Mouse (Mus musculus) layer of hippocampus, adult 11-12 months (tissue): ENCODE measurements at regions not wholly inside any gene's neighbourhood (a gene's known extent, or its start where the extent isn't known, plus 50 kb on each side); places are given as distances from the start of the nearest gene placed in this dataset.

Experiments used
- DNase-seq: peaks from one replicate; pipeline ENCODE4 v3.0.0; 2022; ENCODE audit warnings: low spot score

DNA sequence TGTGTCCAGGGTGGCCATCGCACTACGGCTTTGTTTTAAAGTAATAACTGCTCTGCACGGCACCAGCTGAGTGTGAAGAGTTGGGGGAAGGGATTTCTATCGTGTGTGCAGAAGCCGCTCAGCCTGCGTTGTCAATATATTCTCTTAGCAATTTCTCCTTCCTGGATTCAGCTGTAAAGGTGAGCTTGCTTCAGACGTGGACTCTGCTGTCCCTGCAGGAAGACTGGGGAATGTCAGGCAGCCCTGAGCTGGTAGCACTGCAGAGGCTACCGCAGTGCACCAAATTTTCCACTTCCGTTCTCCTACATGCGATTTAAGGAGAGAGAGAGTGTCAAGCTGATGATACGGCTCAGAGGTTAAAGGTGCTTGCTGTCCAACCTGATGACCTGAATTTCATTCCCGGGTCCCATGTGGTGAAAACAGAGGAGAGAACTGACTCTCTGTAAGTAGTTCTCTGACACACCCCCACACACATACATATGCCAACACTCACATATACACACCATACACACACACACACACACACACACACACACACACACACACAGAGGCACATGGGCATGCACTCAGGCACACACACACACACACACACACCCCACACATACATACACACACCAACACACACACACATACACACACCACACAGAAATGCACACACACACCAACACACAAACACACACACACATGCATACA, 59.9 kb upstream of the Prelid3b start:
- peak; percentile 31 for DNase-seq

DNA sequence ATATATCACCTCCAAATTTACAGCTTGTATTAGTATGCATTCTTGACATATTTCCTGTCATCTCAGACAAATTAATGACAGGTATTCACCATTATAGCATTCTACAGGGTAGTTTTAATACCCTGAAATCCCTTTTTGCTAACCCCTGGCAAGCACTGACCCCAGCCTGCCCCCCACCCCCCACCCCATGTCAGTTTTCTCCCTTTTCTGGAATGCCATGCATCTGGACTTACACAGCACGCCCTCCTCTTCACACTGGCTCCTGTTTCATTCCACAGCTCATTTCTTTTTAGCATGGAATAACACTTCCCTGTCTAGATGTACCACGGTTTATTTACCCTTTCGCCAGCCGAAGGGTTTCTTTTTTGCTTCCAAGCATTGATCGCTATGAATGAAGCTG, 67.8 kb upstream of the Prelid3b start:
- DNase-seq: no peak

DNA sequence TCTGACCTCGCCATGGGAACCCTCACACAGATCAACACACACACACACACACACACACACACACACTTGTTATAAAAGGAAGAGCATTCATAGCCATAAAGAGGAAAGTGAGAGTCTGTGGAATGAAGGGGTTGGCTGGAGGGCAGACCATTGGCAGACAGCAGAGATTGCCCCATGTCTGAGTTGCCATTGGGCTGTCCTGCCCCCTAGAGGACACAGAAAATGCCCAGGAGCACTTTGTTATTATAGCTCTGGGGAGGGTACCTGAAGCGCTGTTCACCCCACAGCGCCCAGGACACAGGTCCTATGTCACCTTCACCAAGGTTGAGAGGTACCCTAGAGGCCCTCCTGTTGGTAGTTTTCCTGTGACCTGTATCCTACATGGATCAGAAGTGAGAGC, 74.3 kb upstream of the Prelid3b start:
- no peak for DNase-seq

DNA sequence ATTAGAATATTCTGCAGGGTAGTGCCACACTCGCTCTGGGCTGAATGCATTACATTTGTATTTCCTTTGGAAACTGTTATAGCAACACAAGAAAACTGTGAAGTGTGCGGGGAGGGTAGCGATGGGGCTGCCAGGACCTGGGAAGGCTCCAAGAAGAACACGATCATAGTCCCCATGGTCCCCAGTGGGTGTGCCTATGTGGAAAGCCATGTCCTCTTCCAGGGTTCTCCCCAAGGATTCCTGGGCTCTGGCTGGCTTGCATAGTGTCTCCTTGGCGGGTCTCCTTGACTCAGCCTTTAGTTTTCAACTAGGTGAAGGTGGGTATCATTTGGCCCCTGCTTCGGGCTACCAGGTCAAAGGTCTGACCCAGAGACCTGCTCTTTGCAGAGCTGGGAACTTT, 74.8 kb upstream of the Prelid3b start:
- no peak for DNase-seq

DNA sequence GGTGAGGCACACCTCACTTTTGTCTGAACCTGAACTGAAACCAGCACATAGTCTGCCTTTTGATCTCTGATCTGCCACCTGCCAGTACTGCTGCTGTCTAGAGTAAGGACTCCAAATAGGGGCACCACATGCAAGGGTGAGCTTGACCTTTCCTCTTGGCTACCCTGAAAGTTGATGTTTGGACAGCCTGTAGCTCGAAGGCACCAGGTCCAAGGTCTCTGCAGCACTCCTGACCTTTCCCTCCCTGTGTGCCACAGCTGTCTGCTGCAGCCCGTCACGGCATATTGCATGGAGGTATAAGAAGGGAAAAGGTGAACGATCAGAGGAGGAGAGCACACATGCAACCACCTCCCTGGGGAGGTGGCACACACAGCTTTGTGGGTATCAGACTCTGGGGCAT, 75.9 kb upstream of the Prelid3b start:
- DNase-seq: no peak

DNA sequence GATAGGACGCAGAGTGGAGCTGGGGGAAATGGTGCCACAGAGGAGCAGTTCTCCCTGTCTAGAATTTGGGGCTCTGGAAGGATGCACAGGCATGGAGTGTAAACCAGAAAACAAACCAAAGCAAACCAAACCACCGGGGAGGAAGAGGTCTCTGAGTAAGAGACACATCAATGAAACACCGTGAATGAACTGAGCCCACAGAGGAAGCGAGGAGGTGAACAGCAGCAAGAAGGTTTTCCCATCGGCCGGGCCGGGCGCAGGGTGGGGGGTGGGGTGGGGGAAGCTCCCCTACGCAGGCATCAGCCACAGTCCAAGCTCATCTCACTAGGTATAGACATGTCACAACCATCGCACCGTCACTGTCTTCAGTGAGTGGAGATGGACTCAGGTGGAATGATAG, 82.9 kb upstream of the Prelid3b start:
- DNase-seq: no peak

DNA sequence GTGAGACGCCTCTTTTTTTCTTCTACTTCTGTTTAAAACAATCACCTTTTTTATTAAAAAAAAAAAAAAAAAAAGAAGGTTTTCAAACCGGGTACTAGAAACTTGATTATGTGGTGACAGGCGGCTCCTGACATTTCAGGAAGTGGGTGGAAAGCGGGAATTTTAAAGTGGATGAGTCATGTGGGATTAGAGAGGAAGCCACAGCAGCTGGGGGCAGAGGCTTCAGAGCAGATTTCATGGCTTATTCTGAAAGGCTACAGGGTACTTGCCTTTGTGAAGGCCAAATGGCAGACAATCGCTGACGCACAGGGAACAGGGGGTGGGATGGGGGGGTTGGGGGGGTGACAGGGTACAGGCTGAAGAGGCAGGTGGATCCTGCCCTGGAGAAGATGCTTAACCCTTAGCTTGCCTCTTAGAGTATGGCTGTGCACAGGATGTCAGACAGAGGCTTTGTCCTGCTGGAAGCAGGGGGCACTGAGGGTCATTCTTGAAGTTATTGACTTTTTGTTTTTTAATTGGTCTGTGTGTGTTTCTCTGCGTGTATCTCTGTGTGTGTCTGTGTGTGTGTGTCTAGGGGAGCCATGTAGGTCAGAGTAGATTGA, 81.4 kb upstream of the Zfp831 start:
- no peak for DNase-seq

DNA sequence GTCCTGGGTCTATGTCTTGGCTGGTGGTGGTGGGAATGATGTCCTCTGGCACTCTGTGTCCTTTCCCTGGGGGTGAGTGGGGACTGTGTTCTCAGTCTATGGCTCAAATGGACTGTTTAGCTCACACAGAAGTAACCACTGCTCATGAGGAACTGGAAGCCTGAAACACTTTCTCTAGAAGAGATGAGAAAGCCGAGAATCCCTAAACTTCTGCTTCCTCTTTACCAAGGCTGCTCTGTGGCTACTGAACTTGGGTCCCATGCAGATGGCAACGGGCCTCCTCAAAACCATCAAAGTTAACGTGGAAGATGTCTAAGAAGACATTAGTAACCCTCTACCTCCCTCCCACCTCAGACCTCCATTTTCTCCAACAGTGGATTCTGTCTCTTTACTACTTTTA, 79.4 kb upstream of the Zfp831 start:
- DNase-seq: no peak

DNA sequence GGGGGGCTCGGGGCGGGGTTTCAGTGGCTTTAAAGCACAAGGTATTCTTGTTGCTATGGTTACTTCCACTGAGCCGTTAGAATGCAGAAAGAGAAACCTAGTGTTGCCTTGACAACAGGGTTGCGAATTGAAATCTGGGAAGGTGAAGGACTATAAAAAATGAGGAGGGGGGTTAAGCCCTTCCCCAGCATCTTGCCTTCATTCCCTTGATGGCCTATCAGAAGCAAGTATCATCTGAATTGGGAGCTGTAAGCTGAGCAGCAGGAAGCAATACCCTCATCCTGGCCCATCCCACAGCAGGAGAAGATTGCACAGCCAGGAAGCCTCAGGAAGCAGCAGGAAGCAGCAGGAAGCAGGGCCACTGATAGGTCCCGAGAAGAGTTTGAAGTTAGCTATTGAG, 78.5 kb upstream of the Zfp831 start:
- DNase-seq: no peak

DNA sequence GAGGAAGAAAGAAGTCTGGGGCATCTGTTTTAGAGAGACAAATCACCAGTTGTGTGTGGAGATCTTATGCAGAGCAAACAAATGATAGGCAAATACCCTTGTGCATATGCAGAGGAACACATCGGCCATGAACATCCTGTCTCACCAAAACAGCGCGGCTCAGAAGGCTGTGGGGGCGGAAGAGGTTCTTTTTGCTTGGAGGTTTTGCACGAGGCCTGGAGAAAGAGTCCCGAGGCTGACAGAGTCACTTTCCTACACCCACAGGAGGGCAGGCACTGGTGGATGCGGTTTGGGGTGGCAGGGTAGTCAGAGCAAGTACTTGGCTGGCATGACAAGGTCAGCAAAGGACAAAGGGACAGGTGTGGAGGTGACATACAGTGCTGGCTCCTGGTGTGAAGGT, 77.4 kb upstream of the Zfp831 start:
- no peak for DNase-seq

DNA sequence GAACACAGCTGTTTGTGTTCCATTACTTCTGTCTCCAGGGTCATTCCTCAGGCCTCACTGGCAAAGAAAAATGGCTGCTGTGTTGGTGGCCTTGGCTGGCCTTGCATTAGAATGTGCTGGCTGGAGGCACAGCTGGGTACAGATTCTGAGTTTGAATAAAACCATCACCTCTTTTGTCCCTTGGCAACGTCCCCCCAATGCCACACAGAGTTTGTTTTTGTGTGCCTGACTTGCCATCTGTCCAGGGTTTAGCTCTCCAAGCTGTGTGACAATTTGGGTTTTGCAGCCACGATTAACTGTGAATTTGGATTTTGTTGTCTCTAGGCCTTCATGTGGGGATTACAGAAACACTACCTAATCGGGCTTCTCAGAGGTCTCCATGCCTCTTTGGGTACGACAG, 76.6 kb upstream of the Zfp831 start:
- DNase-seq: no peak

DNA sequence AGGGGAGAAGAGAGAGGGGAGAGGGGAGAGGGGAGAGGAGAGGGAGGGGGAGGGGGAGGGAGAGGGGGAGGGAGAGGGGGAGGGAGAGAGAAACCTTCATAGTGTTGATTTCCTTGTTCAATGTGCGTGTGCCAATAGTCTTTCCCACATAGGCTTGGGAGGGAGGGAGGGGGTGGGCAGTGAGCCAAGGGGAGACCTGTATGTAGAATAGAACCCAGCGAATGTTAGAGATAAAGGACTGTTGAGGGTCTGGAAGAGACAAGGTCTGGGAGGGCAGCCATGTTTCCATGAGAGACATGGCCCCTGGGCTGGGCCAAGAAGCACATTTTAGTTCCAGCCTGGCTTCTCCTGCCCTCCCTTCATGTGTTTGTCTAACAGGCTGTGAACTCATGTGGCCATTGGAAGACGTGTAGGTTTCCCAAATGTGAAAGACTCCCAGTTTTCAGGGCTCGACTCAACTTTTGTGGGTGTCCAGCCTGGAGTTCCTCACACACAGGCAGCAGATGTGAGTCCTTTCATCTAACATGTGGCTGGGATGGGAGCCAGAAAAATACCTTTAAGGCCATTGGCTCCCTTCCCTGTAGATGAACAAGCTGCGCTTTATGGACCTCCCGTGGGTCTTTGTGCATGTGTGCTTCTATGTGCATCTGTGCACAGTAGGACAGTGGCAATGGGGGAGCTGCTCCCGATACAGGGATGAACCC, 68.4 kb upstream of the Zfp831 start:
- DNase-seq: no peak

DNA sequence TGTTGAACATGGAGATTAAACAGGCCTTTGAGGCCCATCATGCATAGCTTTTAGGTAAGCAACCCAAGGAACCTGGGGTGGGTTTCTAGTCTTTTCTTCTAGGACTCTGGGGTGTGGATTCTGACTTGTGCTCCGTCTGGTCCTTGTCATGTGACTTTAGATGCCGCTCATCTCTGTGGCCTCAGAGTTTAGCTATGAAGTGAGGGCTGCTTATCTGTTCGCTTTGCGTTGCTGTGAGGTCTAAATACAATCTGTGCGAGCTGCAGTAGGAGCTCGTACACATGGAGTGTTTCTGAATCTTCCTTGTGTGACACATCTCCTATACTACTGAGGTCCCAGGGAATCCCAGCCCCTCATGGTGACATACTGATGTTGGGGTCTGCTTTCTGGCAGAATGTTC, 67.8 kb upstream of the Zfp831 start:
- DNase-seq: no peak

DNA sequence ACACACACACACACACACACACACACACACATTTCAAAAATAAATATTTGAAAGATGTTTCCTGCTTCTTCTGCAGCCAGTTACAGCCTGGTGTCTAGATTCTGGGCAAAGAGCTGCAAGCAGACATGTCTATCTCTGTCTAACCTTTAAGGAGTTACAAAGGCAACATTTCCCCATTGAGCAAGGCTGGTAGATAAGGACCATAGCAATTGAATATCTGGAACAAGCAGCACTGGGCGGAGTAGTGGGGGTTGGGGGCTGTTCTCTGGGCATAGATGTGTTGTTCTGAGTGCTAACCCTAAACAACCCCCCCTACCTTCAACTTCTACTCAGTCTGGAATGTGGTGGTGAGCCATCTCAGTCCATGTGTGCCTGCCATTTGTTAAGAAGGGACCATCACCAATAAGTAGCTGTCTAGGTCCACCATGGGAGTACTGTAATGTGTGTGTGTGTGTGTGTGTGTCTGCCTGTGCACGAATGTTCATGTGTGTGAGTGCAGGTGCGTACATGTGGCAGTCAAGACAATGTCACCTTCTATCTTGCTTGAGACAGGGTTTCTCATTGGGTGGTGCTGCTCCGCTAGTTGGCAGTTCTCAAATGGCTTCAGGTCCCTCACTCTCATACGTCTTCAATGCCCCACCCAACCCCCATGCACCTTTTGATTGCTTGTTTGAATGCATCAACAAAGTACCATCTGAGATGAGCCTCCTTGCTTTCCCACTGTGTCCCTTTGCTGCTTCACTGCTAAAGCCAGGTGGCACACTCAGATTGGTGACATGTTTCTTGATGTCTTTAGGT, 62.2 kb upstream of the Zfp831 start:
- DNase-seq: no peak

DNA sequence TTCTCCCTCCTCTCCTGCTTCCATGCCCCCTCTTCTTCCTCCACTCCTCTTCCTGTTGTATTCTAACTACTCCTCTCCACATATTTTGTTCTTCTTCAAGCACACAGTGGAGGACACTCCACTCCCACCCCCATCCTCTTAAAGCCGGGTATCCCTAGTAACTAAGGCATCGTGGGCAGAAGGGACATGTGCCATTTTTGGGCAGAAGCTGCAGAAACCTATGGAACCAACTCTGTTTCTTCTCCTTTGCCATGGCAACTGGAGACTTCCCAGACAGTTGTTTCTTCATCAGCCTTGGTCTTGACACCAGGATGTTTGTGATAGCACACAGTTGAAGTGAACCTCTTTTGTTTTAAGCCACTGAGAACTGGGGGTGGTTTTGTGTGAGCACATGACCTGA, 59.1 kb upstream of the Zfp831 start:
- DNase-seq: no peak
